Mouse (Mus musculus) heart, adult 11 months (tissue): ENCODE measurements around the gene Dtl.
A peak's percentile ranks its signal among the peaks of the same experiment; 100 is the strongest.

Experiments
- DNase-seq: peaks from one replicate; pipeline ENCODE4 v3.0.0; 2022

The Dtl gene

DNA sequence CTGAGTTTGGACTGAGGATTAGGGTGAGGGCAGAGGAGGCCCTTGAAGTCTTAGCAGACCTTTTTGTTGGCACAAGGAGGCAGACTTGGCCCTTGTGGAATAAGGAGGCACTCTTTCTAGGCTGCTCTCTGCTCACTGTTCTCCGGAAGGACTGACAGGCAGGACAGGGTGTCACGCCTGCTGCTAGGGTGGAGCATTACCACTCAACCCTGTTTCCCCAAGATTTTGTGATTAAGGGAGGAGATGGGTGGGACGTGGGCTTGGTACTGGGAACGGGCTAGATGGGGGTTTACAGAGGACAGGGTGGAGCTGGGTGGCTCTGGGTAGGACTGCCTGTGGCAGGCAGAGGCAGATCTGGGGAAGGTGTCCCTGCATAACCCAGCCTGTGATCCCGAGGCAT is 57.4 kb downstream of the Dtl start:
- DNase-seq, result peak; percentile 79

GRCm38 (mm10) chr1:191517056-191517455 is 58.3 kb downstream of the Dtl start:
- DNase-seq, result no peak

DNA sequence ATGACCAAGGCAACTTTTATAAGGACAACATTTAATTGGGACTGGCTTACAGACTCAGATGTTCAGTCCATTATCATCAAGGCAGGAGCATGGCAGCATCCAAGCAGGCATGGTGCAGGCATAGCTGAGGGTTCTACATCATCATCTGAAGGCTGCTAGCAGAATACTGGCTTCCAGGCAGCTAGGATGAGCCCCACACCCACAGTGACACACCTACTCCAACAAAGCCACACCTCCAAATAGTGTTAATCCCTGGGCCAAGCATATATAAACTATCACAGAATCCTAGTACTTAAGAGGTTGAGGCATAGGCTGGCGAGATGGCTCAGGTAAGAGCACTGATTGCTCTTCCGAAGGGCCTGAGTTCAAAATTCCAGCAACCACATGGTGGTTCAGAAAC is 59.0 kb downstream of the Dtl start:
- peak; percentile 62 for DNase-seq

DNA sequence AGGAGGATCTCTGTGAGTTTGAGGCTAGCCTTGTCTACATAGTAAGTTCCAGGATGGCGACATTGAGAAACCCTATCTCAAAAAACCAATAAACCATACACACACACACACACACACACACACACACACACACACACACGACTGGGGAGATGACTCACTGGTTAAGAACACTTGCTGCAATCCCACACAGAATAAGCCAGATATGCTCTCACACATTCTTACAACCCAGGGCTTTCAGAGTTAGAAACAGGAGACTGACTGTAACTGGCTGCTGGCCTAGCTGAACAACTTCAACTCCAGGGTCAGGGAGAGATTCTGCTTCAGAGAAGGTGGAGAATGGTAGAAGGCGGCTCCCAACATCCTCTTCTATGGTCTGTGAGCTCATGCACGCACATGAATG is 62.1 kb downstream of the Dtl start:
- no peak for DNase-seq

DNA sequence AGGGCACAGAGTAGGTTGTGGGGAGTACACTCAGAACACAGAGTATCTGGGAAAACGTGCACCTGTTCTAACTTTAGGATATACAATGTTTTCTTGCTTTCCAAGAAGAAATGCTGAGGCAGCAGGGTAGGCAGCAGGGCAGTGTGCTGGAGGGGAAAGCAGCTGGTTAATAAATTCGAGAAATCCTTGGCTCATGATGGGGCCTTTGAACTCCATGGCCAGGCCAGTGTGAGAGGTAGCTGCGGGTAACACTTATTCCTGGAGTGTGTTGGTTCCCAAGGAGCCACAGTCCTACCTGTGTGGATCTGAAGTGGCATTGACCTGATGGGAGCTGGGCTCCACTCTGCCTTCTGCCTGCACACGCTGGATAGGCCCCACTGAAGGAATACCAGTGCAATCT is 63.0 kb downstream of the Dtl start:
- DNase-seq, result no peak

DNA sequence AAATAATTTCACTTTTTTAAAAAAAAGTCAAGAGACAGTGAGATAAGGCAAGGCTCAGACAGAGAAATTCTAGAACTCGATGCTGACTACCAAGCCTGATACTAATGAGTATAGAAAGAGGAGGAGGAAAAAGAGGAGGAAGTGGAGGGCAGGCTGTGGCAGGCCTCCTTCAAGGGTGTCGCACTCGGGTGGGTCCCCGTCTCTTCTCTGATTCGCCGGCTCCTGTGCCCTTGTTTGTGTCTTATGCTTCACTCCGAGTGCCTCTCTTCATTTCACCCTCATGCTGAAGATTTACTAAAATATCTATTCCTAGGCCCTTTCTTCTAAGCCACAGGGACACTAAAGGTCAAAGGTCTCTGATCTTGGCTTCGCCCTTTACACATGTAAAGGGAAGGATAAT is 63.8 kb downstream of the Dtl start:
- DNase-seq, result no peak

DNA sequence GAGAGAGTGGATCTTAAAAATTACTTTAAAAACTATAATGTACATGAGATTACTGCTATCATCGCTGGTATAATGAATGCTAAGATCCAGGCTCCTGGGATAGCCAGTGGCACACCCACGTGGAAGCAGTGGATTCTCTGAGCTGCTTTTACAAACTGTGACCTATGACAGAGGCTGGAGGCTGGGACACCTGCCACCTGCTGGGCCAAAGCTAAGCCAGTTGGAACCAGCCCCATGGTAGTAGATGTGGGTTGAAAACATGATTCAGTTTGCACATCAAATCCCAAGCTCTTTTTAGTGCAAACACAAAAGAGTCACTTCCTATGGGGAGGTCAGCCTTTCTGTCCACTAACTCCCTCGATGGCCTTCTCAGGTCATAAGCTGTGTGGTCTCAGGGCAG is 65.5 kb downstream of the Dtl start:
- DNase-seq, result no peak

DNA sequence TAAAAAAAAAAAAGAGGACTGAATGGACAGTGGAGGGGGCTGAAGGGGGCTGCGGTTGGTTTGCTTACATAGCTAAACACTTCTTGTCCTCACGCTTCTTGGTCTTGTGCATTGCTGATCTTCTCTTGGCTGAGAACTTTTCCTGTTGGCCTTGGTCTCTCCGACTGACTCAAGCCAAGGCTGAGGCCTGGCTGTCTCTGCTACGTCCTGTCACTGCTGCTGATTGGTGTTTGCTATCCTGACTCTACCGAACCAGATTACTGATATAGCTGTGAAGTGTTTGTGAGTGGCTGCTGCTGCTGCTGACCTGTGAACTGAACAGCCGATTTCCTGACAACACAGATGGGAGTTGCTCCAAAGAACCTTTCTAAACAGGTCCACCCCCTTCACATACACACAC is 66.2 kb downstream of the Dtl start:
- peak; percentile 90 for DNase-seq

DNA sequence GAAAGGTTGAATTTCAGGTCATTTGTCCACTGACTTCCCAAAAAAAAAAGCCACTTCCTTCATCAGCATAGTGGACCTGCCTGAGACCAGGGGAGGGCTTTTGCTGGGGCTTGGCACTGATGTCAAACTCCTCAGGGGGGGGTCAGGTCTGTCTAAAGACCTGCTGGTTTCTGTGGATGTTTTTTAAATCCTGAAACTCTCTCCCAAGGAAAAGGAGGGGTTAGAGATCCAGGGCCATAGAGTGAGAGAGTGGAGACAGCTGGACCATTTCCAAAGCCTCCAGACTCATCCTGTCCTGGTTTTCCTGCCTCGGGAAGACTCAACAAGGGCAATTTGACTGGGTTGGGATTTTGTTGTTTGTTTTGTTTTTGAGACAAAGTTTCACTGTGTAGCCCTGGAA is 68.6 kb downstream of the Dtl start:
- DNase-seq, result peak; percentile 93

DNA sequence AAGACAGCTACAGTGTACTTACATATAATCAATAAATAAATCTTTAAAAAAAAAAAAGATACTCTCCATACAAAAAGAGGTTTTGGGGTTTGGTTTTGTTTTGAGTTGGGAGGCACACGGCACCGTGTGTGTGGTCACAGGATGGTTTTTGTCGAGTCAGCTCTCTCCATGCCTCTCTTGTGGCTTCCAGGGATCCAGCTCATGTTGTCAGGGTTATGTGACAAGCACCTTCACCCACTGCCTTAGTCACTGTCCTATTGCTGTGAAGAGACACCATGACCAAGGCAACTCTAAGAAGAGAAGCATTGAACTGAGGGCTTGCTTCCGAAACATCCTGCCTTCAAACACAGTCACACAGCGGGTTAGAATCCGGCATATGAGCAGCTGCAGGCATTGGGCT is 75.7 kb downstream of the Dtl start:
- no peak for DNase-seq

GRCm38 (mm10) chr1:191498271-191498955 is 76.9 kb downstream of the Dtl start:
- DNase-seq, result peak; percentile 92

GRCm38 (mm10) chr1:191496676-191497075 is 78.7 kb downstream of the Dtl start:
- no peak for DNase-seq

- peak; percentile 98 for DNase-seq
These were observed 80.3 kb downstream of the Dtl start for GRCm38 (mm10) chr1:191495051-191495467.

- no peak for DNase-seq
These were observed 81.1 kb downstream of the Dtl start for GRCm38 (mm10) chr1:191494303-191494655.

GRCm38 (mm10) chr1:191493476-191494302 is 81.7 kb downstream of the Dtl start:
- peak; percentile 96 for DNase-seq

- DNase-seq, result peak; percentile 99
These were observed 84.9 kb downstream of the Dtl start for GRCm38 (mm10) chr1:191490446-191490845.
